Mouse (Mus musculus) heart, embryonic 15.5 days (tissue): ENCODE results near the gene Mcrip1. TPM values are rescaled to one million over a fixed set of nuclear protein-coding genes. Genes with fewer than 3 reads are reported as not detected.

ENCODE experiments used
- ATAC-seq: fragments of 200-750 bp; cut with Nextera tagmentation; replicated peaks from 2 replicates; pipeline ENCODE4 v1.8.0; 2017; ENCODE audit warnings: low read depth, moderate TSS enrichment; ENCODE audit not compliant: insufficient number of reproducible peaks, insufficient read depth, low FRiP score
- H3K27ac ChIP-seq: fragments of 300-500 bp; sonication (generic); 2 replicates; pipeline ENCODE4 v1.5.1; 2015; ENCODE audit warnings: mild to moderate bottlenecking, inconsistent platforms
- H3K27me3 ChIP-seq: fragments of 300-500 bp; sonication (generic); 2 replicates; pipeline ENCODE4 v1.6.1; 2015; ENCODE audit warnings: inconsistent platforms
- H3K36me3 ChIP-seq: fragments of 300-500 bp; sonication (generic); 2 replicates; pipeline ENCODE4 v1.6.1; 2015; ENCODE audit warnings: mild to moderate bottlenecking, inconsistent platforms
- H3K4me1 ChIP-seq: fragments of 300-500 bp; sonication (generic); replicated peaks from 2 replicates; pipeline ENCODE4 v1.6.1; 2015; ENCODE audit warnings: inconsistent platforms
- H3K4me2 ChIP-seq: fragments of 300-500 bp; sonication (generic); 2 replicates; pipeline ENCODE4 v1.6.1; 2015; ENCODE audit warnings: inconsistent platforms, mild to moderate bottlenecking, moderate library complexity
- H3K4me3 ChIP-seq: fragments of 300-500 bp; sonication (generic); 2 replicates; pipeline ENCODE4 v1.5.1; 2015; ENCODE audit warnings: mild to moderate bottlenecking, inconsistent platforms
- H3K9ac ChIP-seq: fragments of 300-500 bp; sonication (generic); 2 replicates; pipeline ENCODE4 v1.6.1; 2015; ENCODE audit warnings: mild to moderate bottlenecking, inconsistent platforms
- H3K9me3 ChIP-seq: fragments of 300-500 bp; sonication (generic); replicated peaks from 2 replicates; pipeline ENCODE4 v1.6.1; 2016; ENCODE audit warnings: inconsistent platforms
- WGBS: fragments of 180-500 bp; shearing (Covaris S2); methylation state at CpG from one replicate; pipeline ENCODE4 v1.1.7; 2015; ENCODE audit warnings: mixed read lengths; 5-methylcytosine and 5-hydroxymethylcytosine counted together
- polyA plus RNA-seq: library from polyadenylated mRNA; unstranded; fragments of >200 nt; fragmentation: Nextera tagmentation; extraction: Ambion mirVana; gene quantifications from 2 replicates; pipeline ENCODE4 v1.2.1, GENCODE M21; 2015

Gene Mcrip1
- polyA plus RNA-seq, 1 experiment from 2014 or later: 119 TPM

DNA sequence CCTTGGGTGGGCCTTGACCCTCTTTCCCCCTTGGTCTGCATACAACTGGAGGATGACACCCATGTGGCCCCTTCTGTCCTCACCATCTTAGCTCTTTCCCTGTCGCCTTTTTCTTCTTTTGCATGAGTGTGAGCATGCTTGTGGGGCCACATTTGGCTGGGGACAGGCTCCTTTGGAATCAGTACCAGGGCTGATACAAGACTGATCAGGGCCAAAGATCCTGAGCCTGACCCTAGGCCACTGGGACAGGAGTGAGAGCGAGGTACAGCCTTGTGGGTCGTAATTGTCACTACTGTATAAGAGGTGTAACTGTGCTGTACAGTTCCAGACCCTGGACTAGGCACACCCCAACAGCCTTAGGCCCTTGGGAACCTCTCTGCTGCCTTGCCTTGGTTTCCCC, 55.6 kb downstream of the Mcrip1 start:
- Histone ChIP-seq H3K36me3 (peaks cover 47% of the 10 kb centered on the region), H3K4me3 (no peak overlapping the region), H3K9ac (no peak overlapping the region), H3K4me1 (peaks cover 32% of the 10 kb centered on the region), H3K9me3 (no peaks in the 10 kb centered on the region), H3K27me3 (no peaks in the 10 kb centered on the region), H3K4me2 (no peak overlapping the region), H3K27ac (no peak overlapping the region)
- ATAC-seq: no peak
- WGBS: 79% methylated on average over 3 of the region's 3 CpGs

- Histone ChIP-seq H3K4me1 (peaks cover 37% of the 10 kb centered on the region), H3K9me3 (no peaks in the 10 kb centered on the region), H3K36me3 (peaks cover 47% of the 10 kb centered on the region), H3K4me2 (peak overlapping the region; percentile 97), H3K9ac (peak overlapping the region; percentile 89; the same call in 1 of the 2 replicates), H3K4me3 (peak overlapping the region; percentile 78), H3K27ac (peak overlapping the region; percentile 85), H3K27me3 (no peaks in the 10 kb centered on the region)
- WGBS: 61% methylated on average over 3 of the region's 3 CpGs
- no peak for ATAC-seq
Measured at GRCm38 (mm10) chr11:120493351-120493750, 56.2 kb downstream of the Mcrip1 start.

Other genes starting within 250 kb of the Mcrip1 start
- gene Actg1, start 201.2 kb downstream of the Mcrip1 start, polyA plus RNA-seq: 921 and 1,308 TPM in 2 replicates
- 0.42 and 0.66 TPM in 2 replicates for gene Fscn2, start 188.2 kb downstream of the Mcrip1 start, polyA plus RNA-seq
- 27.0 and 38.0 TPM in 2 replicates for gene Faap100, start 171.0 kb downstream of the Mcrip1 start, polyA plus RNA-seq
- 22.5 and 30.3 TPM in 2 replicates for gene Nploc4, start 112.0 kb downstream of the Mcrip1 start, polyA plus RNA-seq
- gene Tspan10, start 107.1 kb downstream of the Mcrip1 start, polyA plus RNA-seq: 0.09 TPM in 1 of 2 replicates, not detected in the other
- gene Pde6g, start 96.2 kb downstream of the Mcrip1 start, polyA plus RNA-seq: 0.14 and 0.29 TPM in 2 replicates
- 18.1 and 21.4 TPM in 2 replicates for gene Oxld1, start 91.7 kb downstream of the Mcrip1 start, polyA plus RNA-seq
- gene Ccdc137, start 91.6 kb downstream of the Mcrip1 start, polyA plus RNA-seq: 22.1 and 26.5 TPM in 2 replicates
- 26.7 and 37.5 TPM in 2 replicates for gene Arl16, start 82.1 kb downstream of the Mcrip1 start, polyA plus RNA-seq
- 203 and 218 TPM in 2 replicates for gene Mrpl12, start 65.1 kb downstream of the Mcrip1 start, polyA plus RNA-seq
- 32.1 and 45.0 TPM in 2 replicates for gene Slc25a10, start 57.9 kb downstream of the Mcrip1 start, polyA plus RNA-seq
- 2.7 and 2.8 TPM in 2 replicates for gene Gcgr, start 19.0 kb downstream of the Mcrip1 start, polyA plus RNA-seq
- gene Ppp1r27, start 1.4 kb upstream of the Mcrip1 start, polyA plus RNA-seq: 0.50 and 7.6 TPM in 2 replicates
- 357 and 484 TPM in 2 replicates for gene P4hb, start 23.5 kb upstream of the Mcrip1 start, polyA plus RNA-seq
- gene Arhgdia, start 31.9 kb upstream of the Mcrip1 start, polyA plus RNA-seq: 345 and 458 TPM in 2 replicates
- gene Alyref, start 48.6 kb upstream of the Mcrip1 start, polyA plus RNA-seq: 238 and 262 TPM in 2 replicates
- 175 and 182 TPM in 2 replicates for gene Anapc11, start 48.7 kb upstream of the Mcrip1 start, polyA plus RNA-seq
- gene Npb, start 58.8 kb upstream of the Mcrip1 start, polyA plus RNA-seq: 11.7 and 13.0 TPM in 2 replicates
- 80.3 and 111 TPM in 2 replicates for gene Pcyt2, start 68.2 kb upstream of the Mcrip1 start, polyA plus RNA-seq
- gene Sirt7, start 75.5 kb upstream of the Mcrip1 start, polyA plus RNA-seq: 17.6 and 25.1 TPM in 2 replicates
- 17.8 and 21.2 TPM in 2 replicates for gene Mafg, start 83.9 kb upstream of the Mcrip1 start, polyA plus RNA-seq
- gene Pycr1, start 94.0 kb upstream of the Mcrip1 start, polyA plus RNA-seq: 17.1 and 23.5 TPM in 2 replicates
- 13.2 and 15.4 TPM in 2 replicates for gene Myadml2, start 98.4 kb upstream of the Mcrip1 start, polyA plus RNA-seq
- gene Notum, start 111.4 kb upstream of the Mcrip1 start, polyA plus RNA-seq: 1.5 and 2.7 TPM in 2 replicates
- 90.4 and 110 TPM in 2 replicates for gene Aspscr1, start 123.2 kb upstream of the Mcrip1 start, polyA plus RNA-seq
- gene Cenpx, start 164.0 kb upstream of the Mcrip1 start, polyA plus RNA-seq: 105 and 111 TPM in 2 replicates
- 27.5 and 36.8 TPM in 2 replicates for gene Lrrc45, start 164.2 kb upstream of the Mcrip1 start, polyA plus RNA-seq
- 7.8 and 17.0 TPM in 2 replicates for gene Rac3, start 171.7 kb upstream of the Mcrip1 start, polyA plus RNA-seq
- 7.0 and 16.7 TPM in 2 replicates for gene Dcxr, start 177.6 kb upstream of the Mcrip1 start, polyA plus RNA-seq
- 11.4 and 46.0 TPM in 2 replicates for gene Cbr2, start 182.4 kb upstream of the Mcrip1 start, polyA plus RNA-seq
- 2.1 and 2.8 TPM in 2 replicates for gene Hmga1b, start 213.1 kb upstream of the Mcrip1 start, polyA plus RNA-seq
- 21.1 and 30.8 TPM in 2 replicates for gene Rfng, start 234.5 kb upstream of the Mcrip1 start, polyA plus RNA-seq
- gene Gps1, start 234.5 kb upstream of the Mcrip1 start, polyA plus RNA-seq: 113 and 134 TPM in 2 replicates
- 36.9 and 50.0 TPM in 2 replicates for gene Dus1l, start 246.7 kb upstream of the Mcrip1 start, polyA plus RNA-seq